Mouse (Mus musculus) lung, embryonic 14.5 days (tissue): Measurements from ENCODE around the gene Gm5580. TPM values are rescaled to one million over a fixed set of nuclear protein-coding genes. Genes with fewer than 3 reads are reported as not detected.
"Not testable (repeated sequence)": the region's sequence is repeated elsewhere in the genome, so short reads cannot be mapped to it uniquely, and the experiment has no call there.

Source experiments
- ATAC-seq: fragments of 200-750 bp; cut with Nextera tagmentation; 2 replicates; pipeline ENCODE4 v1.8.0; 2017; ENCODE audit warnings: mild to moderate bottlenecking, moderate TSS enrichment, moderate library complexity; ENCODE audit not compliant: insufficient read depth
- DNase-seq: peaks from one replicate; pipeline ENCODE4 v3.0.0-alpha.2; 2015
- H3K27ac ChIP-seq: fragments of 300-500 bp; sonication (generic); 2 replicates; pipeline ENCODE4 v1.5.1; 2014; ENCODE audit warnings: low read depth, mild to moderate bottlenecking, moderate library complexity
- H3K27me3 ChIP-seq: fragments of 300-500 bp; sonication (generic); 2 replicates; pipeline ENCODE4 v1.6.1; 2014; ENCODE audit warnings: low read length, control low read depth; ENCODE audit not compliant: insufficient read depth
- H3K36me3 ChIP-seq: fragments of 300-500 bp; sonication (generic); 2 replicates; pipeline ENCODE4 v1.6.1; 2014; ENCODE audit warnings: control low read depth; ENCODE audit not compliant: insufficient read depth
- H3K4me1 ChIP-seq: fragments of 300-500 bp; sonication (generic); 2 replicates; pipeline ENCODE4 v1.6.1; 2014; ENCODE audit warnings: antibody characterized with exemption, control low read depth; ENCODE audit not compliant: insufficient read depth
- H3K4me2 ChIP-seq: fragments of 300-500 bp; sonication (generic); 2 replicates; pipeline ENCODE4 v1.6.1; 2014; ENCODE audit warnings: mild to moderate bottlenecking
- H3K4me3 ChIP-seq: fragments of 300-500 bp; sonication (generic); 2 replicates; pipeline ENCODE4 v1.5.1; 2014; ENCODE audit warnings: low read depth, low read length
- H3K9ac ChIP-seq: fragments of 300-500 bp; sonication (generic); 2 replicates; pipeline ENCODE4 v1.6.1; 2014
- H3K9me3 ChIP-seq: fragments of 300-500 bp; sonication (generic); 2 replicates; pipeline ENCODE4 v1.6.1; 2016; ENCODE audit warnings: low read depth, low read length, control low read depth
- CTCF ChIP-seq: IDR thresholded peaks from 2 replicates; pipeline ENCODE4 v1.5.1; 2016; ENCODE audit warnings: antibody characterized with exemption, low read depth
- WGBS: fragments of 180-500 bp; shearing (Covaris S2); extraction: QIAGEN DNeasy Blood & Tissue Kit; methylation state at CpG from one replicate; pipeline ENCODE4 v1.1.7; 2014; 5-methylcytosine and 5-hydroxymethylcytosine counted together
- polyA plus RNA-seq: library from polyadenylated mRNA; unstranded; fragments of >200 nt; fragmentation: Nextera tagmentation; extraction: Ambion mirVana; gene quantifications from 2 replicates; pipeline ENCODE4 v1.2.1, GENCODE M21; 2014

Gm5580 gene
- 0.58 and 0.68 TPM in 2 replicates for polyA plus RNA-seq

DNA sequence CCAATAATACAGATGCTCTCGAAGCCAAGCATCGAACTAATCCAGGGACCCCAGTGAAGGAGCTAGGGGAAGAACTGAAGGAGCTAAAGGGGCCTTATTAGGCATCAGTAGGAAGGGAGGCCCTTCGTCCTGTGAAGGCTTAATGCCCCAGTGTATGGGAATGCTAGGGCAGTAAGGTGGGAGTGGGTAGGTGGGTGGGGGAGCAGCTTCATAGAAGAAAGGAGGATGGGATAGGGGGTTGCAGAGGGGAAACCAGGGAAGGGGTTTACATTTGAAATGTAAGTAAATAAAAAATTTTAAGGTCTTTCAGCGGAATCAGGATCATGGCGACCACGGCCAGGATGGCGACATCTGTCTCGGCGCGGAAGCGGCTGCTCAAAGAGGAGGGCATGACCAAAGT is at the start of gene Gm5580:
Gene Gm5580, plus strand, starts transcription at position 301 of the 400 bp plus-strand sequence.
- not testable (repeated sequence) for H3K9ac ChIP-seq, H3K4me2 ChIP-seq, DNase-seq, H3K27ac ChIP-seq, H3K36me3 ChIP-seq, H3K27me3 ChIP-seq, H3K9me3 ChIP-seq, H3K4me3 ChIP-seq, H3K4me1 ChIP-seq, ATAC-seq
- 94% methylated on average over 11 of the region's 11 CpGs for WGBS

DNA sequence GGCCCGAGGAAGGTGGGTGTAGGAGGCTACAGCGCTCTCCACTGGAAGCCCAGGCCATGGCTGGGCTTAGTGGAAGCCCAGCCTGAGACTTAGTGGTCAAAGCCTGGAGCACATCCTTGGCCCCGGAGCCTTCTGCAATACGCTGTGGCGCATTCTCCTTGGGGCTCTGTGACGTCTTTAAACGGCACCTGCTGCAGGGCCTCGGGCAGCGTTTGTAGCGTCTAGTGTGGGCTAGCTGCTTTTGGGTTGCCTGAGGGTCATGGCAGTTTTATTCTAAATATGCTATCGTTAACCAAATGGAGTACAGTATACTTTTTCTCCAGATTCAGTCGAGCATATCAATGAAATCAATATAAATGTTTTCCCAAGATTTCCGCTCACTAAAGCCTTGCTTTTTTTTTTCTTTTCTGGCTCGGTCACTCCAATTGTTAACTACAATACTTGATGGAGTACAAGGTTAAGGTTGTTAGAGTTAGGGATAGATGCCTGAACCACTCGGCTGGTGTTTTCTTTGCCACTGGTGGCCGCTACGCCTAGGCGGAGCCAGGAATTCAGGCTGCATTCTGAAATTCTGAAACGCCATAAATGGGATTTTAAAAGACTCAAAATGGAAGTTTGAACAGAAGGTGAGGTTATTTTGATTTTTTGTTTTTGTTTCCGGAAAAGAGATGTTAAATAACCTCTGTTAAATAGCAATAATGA is 44.5 kb upstream of the Gm5580 start, which contains the start of gene Olfr212:
Gene Olfr212, plus strand, starts transcription at position 215 of the 702 bp plus-strand sequence.
- H3K36me3 ChIP-seq, H3K4me1 ChIP-seq, H3K27ac ChIP-seq, H3K9ac ChIP-seq, DNase-seq, H3K4me2 ChIP-seq, ATAC-seq, H3K9me3 ChIP-seq, H3K4me3 ChIP-seq, H3K27me3 ChIP-seq: not testable (repeated sequence)
- WGBS: 89% methylated on average over 19 of the region's 20 CpGs

DNA sequence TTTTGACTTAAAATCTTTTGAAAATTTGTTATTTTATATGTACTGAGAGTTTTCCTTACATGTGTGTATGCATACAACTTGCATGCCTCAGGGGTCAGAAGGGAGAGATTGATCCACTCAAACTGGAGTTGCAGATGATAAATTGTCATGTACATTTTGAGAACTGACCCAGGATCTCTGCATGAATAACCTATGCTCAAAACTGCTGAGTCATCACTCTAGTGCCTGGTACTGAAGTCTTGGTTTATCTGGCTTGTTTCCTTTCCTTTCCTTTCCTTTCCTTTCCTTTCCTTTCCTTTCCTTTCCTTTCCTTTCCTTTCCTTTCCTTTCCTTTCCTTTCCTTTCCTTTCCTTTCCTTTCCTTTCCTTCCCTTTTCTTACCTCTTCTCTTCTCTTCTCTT is 36.1 kb upstream of the Gm5580 start:
- no peaks in the 10 kb centered on the region for H3K9me3 ChIP-seq
- H3K36me3 ChIP-seq: no peaks in the 10 kb centered on the region
- ATAC-seq (no peak), DNase-seq (no peak)
- H3K4me2 ChIP-seq: no peak overlapping the region
- no peaks in the 10 kb centered on the region for H3K4me1 ChIP-seq
- H3K27ac ChIP-seq: no peak overlapping the region
- TF ChIP-seq CTCF: no peak
- no peak overlapping the region for H3K4me3 ChIP-seq
- H3K27me3 ChIP-seq: no peaks in the 10 kb centered on the region
- H3K9ac ChIP-seq: no peak overlapping the region

DNA sequence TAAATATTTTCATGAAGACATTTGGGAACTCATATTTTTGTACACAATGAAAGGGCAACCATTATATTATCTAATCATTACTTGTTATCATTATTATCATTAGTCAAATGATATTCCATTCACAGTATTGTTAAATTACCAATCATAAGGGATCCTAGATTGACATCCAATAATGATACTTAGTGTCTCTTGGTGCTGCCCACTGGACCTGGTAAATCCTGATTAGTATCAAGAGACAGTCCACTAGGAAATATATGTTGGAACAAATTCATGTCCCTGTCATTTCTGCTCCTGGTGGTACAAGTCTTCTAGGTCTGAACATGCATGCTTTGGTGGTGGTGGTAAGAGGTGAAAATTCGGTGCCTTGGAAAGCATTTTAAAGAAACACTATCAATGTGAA is 12.8 kb upstream of the Gm5580 start, which contains the start of gene Olfr213:
Gene Olfr213, plus strand, starts transcription at position 301 of the 400 bp plus-strand sequence.
- Histone ChIP-seq H3K4me1 (no peaks in the 10 kb centered on the region), H3K9ac (no peak within 1 kb of the TSS), H3K4me3 (no peak within 1 kb of the TSS), H3K9me3 (no peaks in the 10 kb centered on the region), H3K36me3 (no peaks in the 10 kb centered on the region), H3K27ac (no peak within 1 kb of the TSS), H3K4me2 (no peak within 1 kb of the TSS), H3K27me3 (no peaks in the 10 kb centered on the region)
- 78% methylated on average over 1 of the region's 1 CpGs for WGBS
- ATAC-seq (no peak), DNase-seq (no peak)
- TF ChIP-seq CTCF: no peak

DNA sequence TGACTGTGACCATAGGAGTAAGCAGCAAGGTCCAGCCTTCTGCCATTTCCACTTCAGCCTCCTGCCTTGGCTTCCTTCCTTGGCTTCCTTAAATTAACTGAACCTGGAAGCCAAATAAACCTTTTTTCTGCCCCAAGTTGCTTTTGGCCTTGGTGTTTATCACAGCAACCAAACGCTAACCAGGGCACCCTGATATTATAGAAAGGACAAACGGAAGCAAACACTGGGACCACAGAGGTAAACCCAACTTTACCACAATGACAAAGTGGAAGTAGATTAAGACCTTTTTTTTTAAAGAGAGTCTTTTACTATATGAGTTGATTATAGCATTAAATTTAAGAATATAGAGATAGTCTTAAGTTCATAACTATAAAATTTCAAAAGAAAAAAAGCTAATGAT is 8.4 kb upstream of the Gm5580 start:
- Histone ChIP-seq H3K27me3 (no peaks in the 10 kb centered on the region), H3K4me2 (no peak overlapping the region), H3K36me3 (no peaks in the 10 kb centered on the region), H3K27ac (no peak overlapping the region), H3K9me3 (no peaks in the 10 kb centered on the region), H3K4me3 (no peak overlapping the region), H3K9ac (no peak overlapping the region), H3K4me1 (no peaks in the 10 kb centered on the region)
- no peak for DNase-seq
- no peak for TF ChIP-seq CTCF
- no peak for ATAC-seq
- 77% methylated on average over 2 of the region's 2 CpGs for WGBS

DNA sequence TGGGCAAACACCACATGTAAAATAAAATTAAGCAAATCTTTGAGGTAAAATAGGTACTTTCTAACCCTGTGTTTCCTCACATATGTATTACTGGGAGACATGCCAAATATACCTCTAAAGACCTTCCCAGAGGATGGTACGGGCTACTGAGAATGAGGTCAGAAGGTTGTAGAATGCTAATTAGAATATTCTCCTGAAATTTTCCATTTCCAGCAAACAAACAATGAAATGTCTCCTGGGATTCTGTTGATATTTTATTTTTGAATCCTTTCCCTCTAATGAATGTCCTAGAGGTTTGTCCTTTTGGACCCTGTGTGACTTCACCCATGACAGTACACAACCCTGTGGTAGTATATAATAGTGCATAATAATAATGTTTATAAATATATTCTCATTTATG is 3.0 kb downstream of the Gm5580 start, which contains the start of gene Olfr214:
Gene Olfr214, plus strand, starts transcription at position 301 of the 400 bp plus-strand sequence.
- Histone ChIP-seq H3K4me2 (no peak within 1 kb of the TSS), H3K4me1 (no peaks in the 10 kb centered on the region), H3K36me3 (no peaks in the 10 kb centered on the region), H3K27me3 (no peaks in the 10 kb centered on the region), H3K9me3 (no peaks in the 10 kb centered on the region), H3K9ac (no peak within 1 kb of the TSS), H3K4me3 (no peak within 1 kb of the TSS), H3K27ac (no peak within 1 kb of the TSS)
- DNase-seq (no peak), ATAC-seq (no peak)
- no peak for TF ChIP-seq CTCF
- WGBS: 70% methylated on average over 1 of the region's 1 CpGs

DNA sequence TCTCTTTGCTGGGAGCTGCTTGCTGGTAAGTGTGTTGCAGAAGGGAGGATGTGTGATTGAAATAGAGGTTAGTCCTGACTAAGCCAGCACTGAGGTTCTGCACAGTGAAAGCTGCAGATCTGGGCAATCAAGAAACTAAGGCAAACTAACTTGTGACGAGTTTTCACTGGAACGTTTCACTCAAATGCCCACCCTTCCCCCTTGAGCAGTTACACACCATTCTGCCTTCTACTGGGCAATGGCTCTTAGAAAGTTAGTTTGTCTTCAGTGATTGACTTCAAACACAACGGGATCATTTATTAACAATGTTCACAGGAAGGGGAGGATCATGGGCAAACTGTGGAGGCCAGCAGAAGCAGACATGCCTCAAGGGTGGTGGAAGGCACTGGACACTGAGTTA is 4.0 kb downstream of the Gm5580 start:
- H3K4me1 ChIP-seq: no peaks in the 10 kb centered on the region
- DNase-seq (no peak), ATAC-seq (no peak)
- H3K9me3 ChIP-seq: no peaks in the 10 kb centered on the region
- H3K9ac ChIP-seq: no peak overlapping the region
- 52% methylated on average over 3 of the region's 3 CpGs for WGBS
- TF ChIP-seq CTCF: no peak
- H3K27me3 ChIP-seq: no peaks in the 10 kb centered on the region
- H3K4me3 ChIP-seq: no peak overlapping the region
- no peak overlapping the region for H3K4me2 ChIP-seq
- no peak overlapping the region for H3K27ac ChIP-seq
- H3K36me3 ChIP-seq: no peaks in the 10 kb centered on the region

DNA sequence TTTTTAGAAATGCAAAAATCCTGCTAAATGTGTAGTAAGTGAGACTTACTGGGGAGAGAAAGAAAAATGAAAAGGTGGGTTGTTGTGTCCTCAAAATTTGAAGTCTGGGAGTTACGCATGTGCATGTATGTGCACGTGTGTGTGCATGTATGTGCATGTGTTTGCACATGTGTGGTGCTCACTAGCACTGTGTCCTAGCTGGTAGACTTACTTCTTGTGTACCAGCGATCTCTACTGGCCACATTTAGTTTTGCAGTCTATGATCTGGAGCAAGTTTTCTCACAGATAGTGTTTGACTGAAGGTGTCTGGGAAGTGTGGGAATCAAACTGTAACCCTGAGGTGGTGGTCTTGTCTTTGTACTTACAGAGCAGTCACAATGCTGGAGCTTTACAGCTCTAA is 18.9 kb downstream of the Gm5580 start:
- Histone ChIP-seq H3K4me1 (no peaks in the 10 kb centered on the region), H3K27ac (no peak overlapping the region), H3K9me3 (no peaks in the 10 kb centered on the region), H3K9ac (no peak overlapping the region), H3K36me3 (no peaks in the 10 kb centered on the region), H3K4me2 (no peak overlapping the region), H3K4me3 (no peak overlapping the region), H3K27me3 (no peaks in the 10 kb centered on the region)
- TF ChIP-seq CTCF: peak; percentile 67
- DNase-seq (peak; percentile 68), ATAC-seq (no peak; the same call in 1 of the 2 replicates)
- WGBS: 30% methylated on average over 3 of the region's 3 CpGs
